Mouse (Mus musculus) embryonic fibroblast, embryonic 13.5 days (primary cell): ENCODE results near the gene Hlx. TPM values are rescaled to one million over a fixed set of nuclear protein-coding genes. Genes with fewer than 3 reads are reported as not detected.

ENCODE experiments used
- H3K27ac ChIP-seq: 2 replicates; pipeline ENCODE4 v1.5.1; 2012; ENCODE audit warnings: low read length, control low read depth, inconsistent platforms; ENCODE audit not compliant: insufficient read depth
- H3K4me1 ChIP-seq: 2 replicates; pipeline ENCODE4 v1.6.1; 2011; ENCODE audit warnings: low read length; ENCODE audit not compliant: control insufficient read depth, insufficient read depth
- H3K4me3 ChIP-seq: 2 replicates; pipeline ENCODE4 v1.5.1; 2011; ENCODE audit warnings: mild to moderate bottlenecking, control low read depth, low read length; ENCODE audit not compliant: insufficient read depth
- CTCF ChIP-seq: IDR thresholded peaks from 2 replicates; pipeline ENCODE4 v1.5.1; 2011; ENCODE audit warnings: mild to moderate bottlenecking, control low read depth, low read length, moderate library complexity, borderline replicate concordance; ENCODE audit not compliant: insufficient read depth
- POLR2A ChIP-seq: IDR thresholded peaks from 2 replicates; pipeline ENCODE4 v1.6.1; 2011; ENCODE audit warnings: low read depth, mild to moderate bottlenecking, control low read depth, low read length, moderate library complexity
- polyA plus RNA-seq: library from polyadenylated mRNA; stranded (reverse); fragments of >200 nt; gene quantifications from 2 replicates; pipeline ENCODE4 v1.2.4, GENCODE M21; 2011; ENCODE audit warnings: low read depth; ENCODE audit not compliant: missing spikeins, insufficient read length

Hlx gene
- 5.0 and 5.4 TPM in 2 replicates for polyA plus RNA-seq

- TF ChIP-seq POLR2A: peak; percentile 54
- TF ChIP-seq CTCF: no peak
- peak within 1 kb of the TSS; percentile 84 for H3K27ac ChIP-seq
- peaks cover 5% of the 10 kb centered on the region; the same call in 1 of the 2 replicates for H3K4me1 ChIP-seq
- H3K4me3 ChIP-seq: peak within 1 kb of the TSS; percentile 98
Measured at GRCm38 (mm10) chr1:184732556-184733049, at the start of gene Hlx. Hlx (minus strand) TSS chr1:184732619.

GRCm38 (mm10) chr1:184782161-184782513, 49.7 kb upstream of the Hlx start:
- TF ChIP-seq CTCF: no peak
- no peak for TF ChIP-seq POLR2A

DNA sequence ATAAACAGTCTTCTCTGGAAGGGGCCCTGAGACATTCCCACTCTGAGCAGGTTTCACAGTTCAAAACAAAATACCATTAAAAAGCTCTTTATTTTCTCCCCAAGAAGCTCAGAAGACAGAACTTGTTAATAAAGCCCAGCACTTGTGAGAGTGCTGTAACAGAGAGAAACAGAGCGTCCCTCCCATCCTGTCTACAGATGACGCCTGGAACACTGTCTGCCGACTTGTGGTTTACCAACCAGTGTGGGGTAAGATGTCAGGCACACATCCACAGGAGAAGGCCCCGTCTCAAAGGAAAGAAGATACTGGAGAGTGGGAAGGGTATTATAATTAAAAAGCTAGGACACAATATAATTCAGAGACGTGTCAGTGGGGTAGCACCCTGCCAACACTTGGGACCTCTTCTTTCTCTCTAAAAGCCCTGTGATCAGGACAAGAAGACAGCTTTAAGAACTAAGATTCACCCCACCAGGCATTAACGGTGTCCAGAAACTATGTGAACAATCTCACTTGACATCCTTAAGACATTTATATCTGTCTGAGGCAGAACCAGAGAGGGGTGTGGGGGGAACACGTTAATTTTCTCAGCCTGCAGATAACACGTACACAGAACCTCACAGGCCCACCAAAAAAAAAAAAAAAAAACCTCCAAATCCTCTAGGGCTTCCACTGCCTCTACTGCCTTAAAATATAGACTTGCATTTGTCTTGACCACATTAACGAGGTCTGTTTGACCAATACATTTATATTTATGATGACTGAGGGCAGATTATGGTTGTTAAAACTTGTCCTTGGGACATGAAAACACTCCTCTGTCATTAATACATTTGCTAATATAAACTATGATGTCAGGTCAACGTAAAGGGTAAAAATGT, 49.1 kb upstream of the Hlx start:
- TF ChIP-seq CTCF (no peak), POLR2A (no peak)
- peak overlapping the region; percentile 72 for H3K27ac ChIP-seq
- no peak overlapping the region for H3K4me3 ChIP-seq
- no peaks in the 10 kb centered on the region; the same call in 1 of the 2 replicates for H3K4me1 ChIP-seq

More at GRCm38 (mm10) chr1:184782161-184782513, 49.7 kb upstream of the Hlx start:
- Histone ChIP-seq H3K4me3 (no peak overlapping the region), H3K27ac (peak overlapping the region; percentile 72; the same call in 1 of the 2 replicates), H3K4me1 (no peaks in the 10 kb centered on the region; the same call in 1 of the 2 replicates)

GRCm38 (mm10) chr1:184778157-184778556, 45.7 kb upstream of the Hlx start:
- Histone ChIP-seq H3K4me1 (no peaks in the 10 kb centered on the region; the same call in 1 of the 2 replicates), H3K27ac (no peak overlapping the region), H3K4me3 (no peak overlapping the region)
- no peak for TF ChIP-seq POLR2A

DNA sequence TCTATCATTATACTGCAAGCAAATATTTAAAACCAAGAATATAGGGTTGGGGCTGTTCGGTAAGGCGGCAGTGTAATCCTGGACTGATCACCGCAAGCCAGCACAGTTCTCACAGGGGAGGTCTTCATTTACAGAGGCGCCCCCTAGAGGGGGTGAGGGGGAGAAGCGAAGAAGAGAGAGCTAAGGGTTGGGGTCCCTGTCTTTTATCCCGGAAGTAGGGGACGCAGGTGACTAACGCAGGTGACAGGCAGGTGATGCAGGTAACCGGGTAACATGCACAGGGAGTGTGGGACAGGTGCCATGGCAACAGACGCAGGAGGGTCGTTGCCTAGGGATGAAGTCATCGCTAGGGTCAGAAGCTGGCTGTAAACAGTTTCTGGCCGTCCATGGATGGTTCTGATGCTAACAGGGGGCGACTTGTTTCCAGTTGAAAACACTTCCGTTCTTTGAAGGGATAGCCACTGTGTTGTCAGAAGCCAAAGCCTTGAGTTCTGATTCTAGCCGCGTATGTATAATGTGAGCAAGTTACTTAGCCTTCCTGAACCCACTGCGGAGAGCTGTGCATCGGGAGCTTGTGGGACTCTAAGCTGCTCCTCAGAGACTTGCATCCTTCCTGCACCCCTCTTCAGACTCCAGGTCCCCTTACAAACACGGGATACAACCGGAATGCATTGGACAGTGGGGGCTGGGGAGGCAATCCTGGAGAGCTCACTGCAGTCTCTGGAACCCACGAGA, 44.8 kb upstream of the Hlx start:
- H3K4me1 ChIP-seq: no peaks in the 10 kb centered on the region
- TF ChIP-seq POLR2A (no peak), CTCF (no peak)

DNA sequence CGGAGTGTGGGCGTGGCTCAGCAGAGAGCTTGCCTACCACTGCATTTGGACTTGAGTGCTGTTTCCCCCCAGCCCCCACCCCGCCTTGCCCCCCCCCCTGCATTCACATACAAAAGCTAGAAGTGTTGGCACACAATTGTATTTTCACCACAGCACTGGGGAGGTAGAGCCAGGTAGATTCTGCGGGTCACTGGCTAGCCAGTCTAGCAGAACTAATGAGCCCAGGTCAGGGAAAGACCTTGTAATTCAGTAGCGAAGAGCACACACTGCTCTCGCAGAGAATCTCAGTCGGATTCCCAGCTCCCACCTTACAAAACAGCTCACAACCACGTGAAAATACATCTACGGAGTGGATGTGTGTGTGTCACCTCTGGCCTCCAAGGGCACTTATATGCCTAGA, 42.9 kb upstream of the Hlx start:
- TF ChIP-seq CTCF (no peak), POLR2A (no peak)

More for the DNA sequence above, 44.8 kb upstream of the Hlx start:
- H3K27ac ChIP-seq: no peak overlapping the region
- H3K4me3 ChIP-seq: no peak overlapping the region

DNA sequence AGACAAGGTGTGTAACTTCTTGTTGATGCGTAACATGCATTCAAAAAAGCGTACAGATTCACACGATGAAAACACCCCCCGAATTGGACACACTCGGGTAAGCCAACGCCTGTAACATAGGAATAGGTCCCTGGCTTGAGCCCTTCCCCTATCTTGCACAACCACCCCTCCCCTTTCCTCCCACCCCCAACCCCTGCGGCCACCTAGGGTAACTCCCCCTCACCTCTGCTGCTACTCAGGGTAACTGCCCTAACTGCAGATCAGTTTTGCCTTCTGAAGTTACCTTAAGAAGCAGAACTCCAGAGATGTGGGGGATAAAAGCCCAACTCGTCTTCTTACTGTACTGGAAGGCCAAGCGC, 39.5 kb upstream of the Hlx start:
- TF ChIP-seq POLR2A (no peak), CTCF (no peak)
- Histone ChIP-seq H3K4me3 (no peak overlapping the region), H3K27ac (no peak overlapping the region), H3K4me1 (no peaks in the 10 kb centered on the region)

More for the DNA sequence above, 42.9 kb upstream of the Hlx start:
- Histone ChIP-seq H3K27ac (no peak overlapping the region), H3K4me1 (no peaks in the 10 kb centered on the region), H3K4me3 (no peak overlapping the region)

- Histone ChIP-seq H3K4me3 (no peak overlapping the region), H3K4me1 (no peaks in the 10 kb centered on the region), H3K27ac (no peak overlapping the region)
- TF ChIP-seq CTCF (0 out of 2 replicates have a peak, but pooled peaks have one; percentile 34), POLR2A (no peak)
Measured at GRCm38 (mm10) chr1:184771202-184771890, 38.9 kb upstream of the Hlx start.

- no peak overlapping the region for H3K27ac ChIP-seq
- no peak for TF ChIP-seq CTCF
- no peak for TF ChIP-seq POLR2A
- no peak overlapping the region for H3K4me3 ChIP-seq
- H3K4me1 ChIP-seq: no peaks in the 10 kb centered on the region
Measured at GRCm38 (mm10) chr1:184763866-184764265, 31.4 kb upstream of the Hlx start.
